Mouse (Mus musculus): Measurements from ENCODE around the gene Scnn1a. TPM values are rescaled to one million over a fixed set of nuclear protein-coding genes. Genes with fewer than 3 reads are reported as not detected.

Scnn1a gene
- polyA plus RNA-seq, 1 experiment, result 0.74 TPM

DNA sequence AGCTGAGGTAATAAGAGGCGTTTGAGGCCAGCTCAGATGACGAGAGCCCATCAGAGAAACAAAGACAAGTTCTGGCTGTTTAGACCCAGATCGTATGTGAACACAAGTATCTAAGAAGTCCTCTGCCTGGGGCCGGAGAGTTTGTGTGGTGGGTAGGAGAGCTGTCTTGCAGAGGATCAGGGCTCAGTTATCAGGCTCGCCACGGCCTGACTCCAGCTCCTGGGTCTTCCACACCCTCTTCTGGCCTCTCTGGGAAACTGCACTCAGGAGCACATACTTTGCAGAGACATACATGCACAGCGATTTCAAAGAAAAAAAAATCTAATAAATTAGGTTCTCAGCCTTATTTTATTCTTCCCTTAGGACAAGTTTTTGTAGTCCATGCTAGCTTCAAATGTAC, 35.7 kb upstream of the Scnn1a start:
- no peaks in the 10 kb centered on the region for H3K4me1 ChIP-seq (ENCODE audit: control insufficient read depth, insufficient read depth, low read length)
- no peak overlapping the region for H3K27ac ChIP-seq (ENCODE audit: insufficient read depth, low read length)
- H3K27me3 ChIP-seq (ENCODE audit: control insufficient read depth, insufficient read depth, low read length), result no peaks in the 10 kb centered on the region
- no peak for TF ChIP-seq POLR2A (IDR thresholded peaks at IDR 0.05; ENCODE audit: borderline replicate concordance, insufficient read depth, low read length)
- TF ChIP-seq CTCF (IDR thresholded peaks at IDR 0.05; ENCODE audit: borderline replicate concordance, insufficient read depth, low read depth, low read length), result no peak
- WGBS, result 95% methylated on average over 7 of the region's 7 CpGs
- no peak for DNase-seq
- no peak overlapping the region for H3K4me3 ChIP-seq (replicated peaks; ENCODE audit: insufficient read depth, low read depth, low read length)

DNA sequence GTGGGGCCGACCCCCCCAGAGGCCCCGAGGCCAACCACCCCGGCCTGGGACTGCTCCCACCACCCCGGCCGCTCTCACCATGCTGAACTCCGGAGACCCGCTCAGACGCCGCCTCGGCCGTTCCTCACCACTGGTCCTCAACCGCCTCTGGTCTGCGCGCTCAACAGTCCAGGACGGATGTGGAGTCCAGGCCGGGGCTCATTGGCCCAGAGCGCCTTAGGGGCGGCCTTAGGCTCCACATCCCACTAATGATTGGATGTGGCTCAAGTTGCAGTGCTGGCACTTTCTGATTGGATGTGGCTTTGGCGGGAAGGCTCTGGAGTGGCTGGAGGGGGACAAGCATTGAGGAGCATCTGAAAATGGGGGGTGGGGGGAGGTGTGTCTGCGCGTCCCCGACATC, 34.6 kb upstream of the Scnn1a start, which contains the start of gene Tuba3a:
Gene Tuba3a (minus strand): TSS at position 153 of the 400 bp plus-strand sequence.
- DNase-seq, result no peak
- Histone ChIP-seq H3K27ac (ENCODE audit: insufficient read depth, low read length) (no peak within 1 kb of the TSS), H3K4me3 (replicated peaks; ENCODE audit: insufficient read depth, low read depth, low read length) (no peak within 1 kb of the TSS), H3K27me3 (ENCODE audit: control insufficient read depth, insufficient read depth, low read length) (no peaks in the 10 kb centered on the region), H3K4me1 (ENCODE audit: control insufficient read depth, insufficient read depth, low read length) (no peaks in the 10 kb centered on the region)
- TF ChIP-seq POLR2A (IDR thresholded peaks at IDR 0.05; ENCODE audit: borderline replicate concordance, insufficient read depth, low read length) (no peak), CTCF (IDR thresholded peaks at IDR 0.05; ENCODE audit: borderline replicate concordance, insufficient read depth, low read depth, low read length) (no peak)
- WGBS, result 95% methylated on average over 22 of the region's 22 CpGs

DNA sequence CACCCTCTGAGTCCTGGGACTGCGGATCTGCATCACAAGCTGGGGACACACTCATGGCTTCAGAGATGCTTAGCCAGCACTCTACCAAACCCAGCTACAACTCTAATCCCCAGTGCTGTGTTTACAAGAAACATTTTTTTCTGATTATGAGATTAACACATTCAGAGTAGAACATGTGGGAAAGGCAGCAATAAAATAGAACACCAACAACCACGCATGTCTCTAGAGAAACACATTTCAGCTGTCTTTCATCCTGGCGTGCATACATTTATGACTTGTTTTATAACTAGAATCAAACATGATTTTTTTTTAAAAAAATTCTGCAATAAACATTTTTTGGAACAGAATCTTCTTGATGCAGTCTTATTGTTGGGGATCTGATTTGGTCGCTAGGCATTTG, 33.5 kb upstream of the Scnn1a start:
- no peak for DNase-seq
- TF ChIP-seq POLR2A (IDR thresholded peaks at IDR 0.05; ENCODE audit: borderline replicate concordance, insufficient read depth, low read length) (no peak), CTCF (IDR thresholded peaks at IDR 0.05; ENCODE audit: borderline replicate concordance, insufficient read depth, low read depth, low read length) (no peak)
- Histone ChIP-seq H3K4me1 (ENCODE audit: control insufficient read depth, insufficient read depth, low read length) (no peaks in the 10 kb centered on the region), H3K27ac (ENCODE audit: insufficient read depth, low read length) (no peak overlapping the region), H3K4me3 (replicated peaks; ENCODE audit: insufficient read depth, low read depth, low read length) (no peak overlapping the region), H3K27me3 (ENCODE audit: control insufficient read depth, insufficient read depth, low read length) (no peaks in the 10 kb centered on the region)
- 93% methylated on average over 4 of the region's 4 CpGs for WGBS

- Histone ChIP-seq H3K4me1 (ENCODE audit: control insufficient read depth, insufficient read depth, low read length) (no peaks in the 10 kb centered on the region), H3K4me3 (replicated peaks; ENCODE audit: insufficient read depth, low read depth, low read length) (no peak overlapping the region), H3K27me3 (ENCODE audit: control insufficient read depth, insufficient read depth, low read length) (no peaks in the 10 kb centered on the region), H3K27ac (ENCODE audit: insufficient read depth, low read length) (no peak overlapping the region)
- WGBS, result 84% methylated on average over 5 of the region's 5 CpGs
- TF ChIP-seq POLR2A (IDR thresholded peaks at IDR 0.05; ENCODE audit: borderline replicate concordance, insufficient read depth, low read length), result no peak
- TF ChIP-seq CTCF (IDR thresholded peaks at IDR 0.05; ENCODE audit: borderline replicate concordance, insufficient read depth, low read depth, low read length), result no peak
- no peak for DNase-seq
Measured at GRCm38 (mm10) chr6:125288730-125289129, 31.7 kb upstream of the Scnn1a start.

DNA sequence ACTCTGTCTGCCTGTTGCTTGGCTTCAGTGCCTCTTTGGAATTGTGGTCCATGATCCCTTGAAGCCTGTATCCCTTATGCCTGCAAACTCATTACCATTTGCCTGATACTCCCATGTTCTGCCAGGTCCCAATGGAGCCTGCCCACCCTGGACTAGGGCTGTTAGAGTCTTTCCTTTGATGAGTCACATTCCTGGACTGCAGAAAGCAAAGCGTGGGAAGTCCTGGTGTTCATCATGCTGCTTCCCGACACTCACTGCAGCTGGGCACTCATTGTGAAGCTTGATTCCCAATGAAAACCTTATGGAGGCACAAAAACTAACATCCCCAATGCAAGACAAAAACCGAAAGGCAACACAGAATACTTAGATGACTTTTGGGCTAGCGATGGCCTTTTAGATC, 29.1 kb upstream of the Scnn1a start:
- DNase-seq, result no peak
- Histone ChIP-seq H3K4me3 (replicated peaks; ENCODE audit: insufficient read depth, low read depth, low read length) (no peak overlapping the region), H3K27ac (ENCODE audit: insufficient read depth, low read length) (no peak overlapping the region), H3K27me3 (ENCODE audit: control insufficient read depth, insufficient read depth, low read length) (peaks cover 1% of the 10 kb centered on the region; the same call in 1 of the 2 replicates), H3K4me1 (ENCODE audit: control insufficient read depth, insufficient read depth, low read length) (no peaks in the 10 kb centered on the region)
- 73% methylated on average over 4 of the region's 4 CpGs for WGBS
- no peak for TF ChIP-seq POLR2A (IDR thresholded peaks at IDR 0.05; ENCODE audit: borderline replicate concordance, insufficient read depth, low read length)
- TF ChIP-seq CTCF (IDR thresholded peaks at IDR 0.05; ENCODE audit: borderline replicate concordance, insufficient read depth, low read depth, low read length), result no peak

GRCm38 (mm10) chr6:125292256-125292655, 28.2 kb upstream of the Scnn1a start:
- 93% methylated on average over 7 of the region's 7 CpGs for WGBS
- Histone ChIP-seq H3K27ac (ENCODE audit: insufficient read depth, low read length) (no peak overlapping the region), H3K4me3 (replicated peaks; ENCODE audit: insufficient read depth, low read depth, low read length) (no peak overlapping the region), H3K4me1 (ENCODE audit: control insufficient read depth, insufficient read depth, low read length) (no peaks in the 10 kb centered on the region), H3K27me3 (ENCODE audit: control insufficient read depth, insufficient read depth, low read length) (peaks cover 1% of the 10 kb centered on the region; the same call in 1 of the 2 replicates)
- no peak for TF ChIP-seq CTCF (IDR thresholded peaks at IDR 0.05; ENCODE audit: borderline replicate concordance, insufficient read depth, low read depth, low read length)
- TF ChIP-seq POLR2A (IDR thresholded peaks at IDR 0.05; ENCODE audit: borderline replicate concordance, insufficient read depth, low read length), result no peak
- no peak for DNase-seq

- Histone ChIP-seq H3K27ac (ENCODE audit: insufficient read depth, low read length) (no peak overlapping the region), H3K4me3 (replicated peaks; ENCODE audit: insufficient read depth, low read depth, low read length) (no peak overlapping the region), H3K27me3 (ENCODE audit: control insufficient read depth, insufficient read depth, low read length) (peaks cover 1% of the 10 kb centered on the region; the same call in 1 of the 2 replicates), H3K4me1 (ENCODE audit: control insufficient read depth, insufficient read depth, low read length) (no peaks in the 10 kb centered on the region)
- no peak for DNase-seq
- WGBS, result 94% methylated on average over 4 of the region's 4 CpGs
- TF ChIP-seq POLR2A (IDR thresholded peaks at IDR 0.05; ENCODE audit: borderline replicate concordance, insufficient read depth, low read length), result no peak
- no peak for TF ChIP-seq CTCF (IDR thresholded peaks at IDR 0.05; ENCODE audit: borderline replicate concordance, insufficient read depth, low read depth, low read length)
Measured at GRCm38 (mm10) chr6:125294049-125294448, 26.4 kb upstream of the Scnn1a start.

DNA sequence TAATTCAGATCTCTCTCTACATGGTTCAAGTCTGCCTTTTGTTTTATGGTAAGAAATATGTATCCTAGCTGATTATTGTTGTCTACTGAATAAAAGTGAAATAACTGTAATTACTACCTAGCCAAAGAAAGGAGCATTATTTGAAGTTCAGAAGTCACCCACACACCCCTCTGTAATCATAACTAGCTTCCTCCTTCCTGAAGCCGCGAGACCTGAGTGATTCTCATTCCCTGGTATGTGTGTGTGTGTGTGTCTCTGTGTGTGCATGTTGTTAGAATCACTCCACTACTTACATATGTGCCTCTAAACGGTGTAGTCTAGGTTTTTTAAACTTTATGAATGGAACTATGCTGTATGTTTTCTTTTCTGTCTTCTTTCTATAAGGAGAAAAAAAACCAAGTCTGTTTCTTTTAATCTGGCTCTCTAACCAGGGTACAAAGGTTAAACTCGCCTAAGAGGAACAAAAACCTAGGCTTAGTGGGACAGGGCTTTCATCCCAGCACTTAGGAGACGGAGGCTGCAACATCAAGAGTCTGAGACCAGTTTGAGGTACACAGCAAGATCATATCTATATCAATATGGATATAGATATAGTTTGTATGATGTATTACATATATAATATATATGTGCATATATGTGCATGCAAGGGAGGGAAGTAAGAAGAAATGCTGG, 23.2 kb upstream of the Scnn1a start:
- H3K27me3 ChIP-seq (ENCODE audit: control insufficient read depth, insufficient read depth, low read length), result peaks cover 1% of the 10 kb centered on the region; the same call in 1 of the 2 replicates
- H3K4me3 ChIP-seq (replicated peaks; ENCODE audit: insufficient read depth, low read depth, low read length), result no peak overlapping the region
- H3K27ac ChIP-seq (ENCODE audit: insufficient read depth, low read length), result no peak overlapping the region
- 85% methylated on average over 5 of the region's 5 CpGs for WGBS
- no peaks in the 10 kb centered on the region for H3K4me1 ChIP-seq (ENCODE audit: control insufficient read depth, insufficient read depth, low read length)
- TF ChIP-seq CTCF (IDR thresholded peaks at IDR 0.05; ENCODE audit: borderline replicate concordance, insufficient read depth, low read depth, low read length) (no peak), POLR2A (IDR thresholded peaks at IDR 0.05; ENCODE audit: borderline replicate concordance, insufficient read depth, low read length) (no peak)
- DNase-seq, result no peak

Measured in cerebellum, adult 2 months (tissue).